ENCODE assay signal across 29 mouse cellular contexts in the genomic region with DNA sequence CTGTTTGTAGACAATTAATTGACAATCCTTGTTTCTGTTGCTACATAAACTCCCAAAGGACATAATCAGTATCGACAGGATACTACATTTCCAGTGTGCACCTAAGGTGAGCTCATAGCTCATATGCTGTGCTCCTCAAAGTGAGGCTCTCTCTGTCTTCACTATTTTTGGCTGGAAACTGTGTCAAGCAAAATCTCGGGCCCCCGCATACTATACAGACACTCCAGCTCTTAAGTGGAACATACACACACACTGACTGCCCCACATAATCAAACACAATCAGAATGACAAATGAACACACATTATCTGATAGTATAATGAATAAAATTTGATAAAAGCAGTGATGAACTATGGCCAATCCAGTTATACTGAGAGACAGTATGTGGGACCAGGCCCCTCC. TPM values are rescaled to one million over a fixed set of nuclear protein-coding genes. Genes with fewer than 3 reads are reported as not detected.
DNase-seq lines count a peak whose midpoint lies in the region.
"Not testable (repeated sequence)": the region's sequence is repeated elsewhere in the genome, so short reads cannot be mapped to it uniquely, and the experiment has no call there.
"Had no signal": no experiment of that assay in that cellular context is flagged by ENCODE, and none has a peak within 500 bp of the region (broad histone marks: within the 10 kb centered on the region; RNA-seq: fewer than 3 reads in every experiment).

No protein-coding gene starts in this region.

- H3K27me3 ChIP-seq in heart, embryonic 10.5 days (ENCODE audit: insufficient read depth, poor library complexity, severe bottlenecking); limb, embryonic 10.5 days (ENCODE audit: low read depth, poor library complexity, severe bottlenecking): not testable (repeated sequence)

- peak; percentile 0 for DNase-seq in ZHBTc4 (ENCODE audit: low read depth, low spot score)
- DNase-seq in frontal cortex, postnatal 36 days (ENCODE audit: low spot score in 2 of 2) = peak; percentile 68 to 84
- DNase-seq in heart, embryonic 10.5 days (ENCODE audit: low spot score) = peak; percentile 63
- DNase-seq in left cerebral cortex, adult 18-20 months (ENCODE audit: low spot score in 2 of 2) = peak; percentile 70 to 84
- DNase-seq in limb, embryonic 10.5 days (ENCODE audit: low spot score) = peak; percentile 14
- peak; percentile 64 to 74 for DNase-seq in right cerebral cortex, postnatal 10 days (ENCODE audit: low spot score in 2 of 2)
- DNase-seq in thymus, postnatal 14 days = peak; percentile 15

- H3K36me3 ChIP-seq in heart, embryonic 10.5 days; limb, embryonic 10.5 days: not testable (repeated sequence)

- not testable (repeated sequence) for H3K4me1 ChIP-seq in heart, embryonic 10.5 days; limb, embryonic 10.5 days

- 84% methylated on average over 3 of the region's 3 CpGs for WGBS in heart, embryonic 10.5 days
- WGBS in limb, embryonic 10.5 days = 94% methylated on average over 3 of the region's 3 CpGs

- H3K4me3 ChIP-seq in heart, embryonic 10.5 days; limb, embryonic 10.5 days: not testable (repeated sequence)

- not testable (repeated sequence) for H3K27ac ChIP-seq in heart, embryonic 10.5 days; limb, embryonic 10.5 days

- H3K9me3 ChIP-seq in heart, embryonic 10.5 days; limb, embryonic 10.5 days (replicated peaks): not testable (repeated sequence)

RNA-seq across cellular contexts. Expression of a gene that starts 3.8 kb away (rescaled TPM):
- not detected in 2 replicates for polyA plus RNA-seq in heart, embryonic 10.5 days (2016; fragmentation: Nextera tagmentation; extraction: Ambion mirVana)
- under 1 TPM in 1 of 2 experiments, not detected in 1; 0.47 TPM for total RNA-seq in left cerebral cortex, adult 18-20 months (2021)
- not detected in 2 replicates for polyA plus RNA-seq in limb, embryonic 10.5 days (2016; fragmentation: Nextera tagmentation; extraction: Ambion mirVana)
- total RNA-seq: adrenal gland, adult 2 months; adrenal gland, postnatal 36 days; gastrocnemius, adult 2 months; gastrocnemius, postnatal 4 days; heart, postnatal 25 days; monocyte, adult 5-6 weeks had no signal
- polyA plus RNA-seq: adrenal gland, adult 2 months; embryonic facial prominence, embryonic 11.5 days; forebrain, embryonic 13.5 days; heart, embryonic 15.5 days; hindbrain, embryonic 11.5 days; hindbrain, embryonic 16.5 days; intestine, embryonic 14.5 days; kidney, embryonic 16.5 days; large intestine, adult 2 months; limb, embryonic 11.5 days; liver, embryonic 14.5 days; lung, adult 2 months; midbrain, embryonic 14.5 days; stomach, embryonic 15.5 days had no signal

RNA-seq across cellular contexts. Expression of a gene that starts 15.0 kb away (rescaled TPM):
- polyA plus RNA-seq in heart, embryonic 10.5 days (2016; fragmentation: Nextera tagmentation; extraction: Ambion mirVana) = not detected in 2 replicates
- not detected for total RNA-seq in left cerebral cortex, adult 18-20 months (2021)
- polyA plus RNA-seq in limb, embryonic 10.5 days (2016; fragmentation: Nextera tagmentation; extraction: Ambion mirVana) = not detected in 2 replicates
- total RNA-seq: adrenal gland, adult 2 months; adrenal gland, postnatal 36 days; gastrocnemius, adult 2 months; gastrocnemius, postnatal 4 days; heart, postnatal 25 days; monocyte, adult 5-6 weeks had no signal
- polyA plus RNA-seq: activated CD4-positive, CD25-positive, alpha-beta regulatory T cell, adult 4 months; adrenal gland, adult 2 months; CD4-positive, CD25-positive, alpha-beta regulatory T cell, adult 4 months; embryonic facial prominence, embryonic 11.5 days; forebrain, embryonic 13.5 days; heart, embryonic 15.5 days; hindbrain, embryonic 11.5 days; hindbrain, embryonic 16.5 days; intestine, embryonic 14.5 days; kidney, embryonic 16.5 days; large intestine, adult 2 months; limb, embryonic 11.5 days; liver, embryonic 14.5 days; lung, adult 2 months; midbrain, embryonic 14.5 days; neural tube, embryonic 14.5 days; stomach, embryonic 15.5 days had no signal

RNA-seq across cellular contexts. Expression of a gene that starts 20.2 kb away (rescaled TPM):
- polyA plus RNA-seq in heart, embryonic 10.5 days (2016; fragmentation: Nextera tagmentation; extraction: Ambion mirVana) = not detected in 2 replicates
- 1 to 10 TPM; 1.1 to 1.8 TPM for total RNA-seq in left cerebral cortex, adult 18-20 months (2021)
- polyA plus RNA-seq in limb, embryonic 10.5 days (2016; fragmentation: Nextera tagmentation; extraction: Ambion mirVana) = not detected in 2 replicates
- total RNA-seq: adrenal gland, adult 2 months; adrenal gland, postnatal 36 days; gastrocnemius, adult 2 months; gastrocnemius, postnatal 4 days; heart, postnatal 25 days; monocyte, adult 5-6 weeks had no signal
- polyA plus RNA-seq: activated CD4-positive, CD25-positive, alpha-beta regulatory T cell, adult 4 months; adrenal gland, adult 2 months; CD4-positive, CD25-positive, alpha-beta regulatory T cell, adult 4 months; embryonic facial prominence, embryonic 11.5 days; forebrain, embryonic 13.5 days; heart, embryonic 15.5 days; hindbrain, embryonic 11.5 days; hindbrain, embryonic 16.5 days; intestine, embryonic 14.5 days; kidney, embryonic 16.5 days; large intestine, adult 2 months; limb, embryonic 11.5 days; liver, embryonic 14.5 days; lung, adult 2 months; midbrain, embryonic 14.5 days; neural tube, embryonic 14.5 days; stomach, embryonic 15.5 days had no signal

RNA-seq across cellular contexts. Expression of a gene that starts 43.6 kb away (rescaled TPM):
- polyA plus RNA-seq in heart, embryonic 10.5 days (2016; fragmentation: Nextera tagmentation; extraction: Ambion mirVana) = not detected in 2 replicates
- not detected for total RNA-seq in left cerebral cortex, adult 18-20 months (2021)
- polyA plus RNA-seq in limb, embryonic 10.5 days (2016; fragmentation: Nextera tagmentation; extraction: Ambion mirVana) = not detected in 2 replicates
- total RNA-seq: adrenal gland, adult 2 months; adrenal gland, postnatal 36 days; gastrocnemius, adult 2 months; gastrocnemius, postnatal 4 days; heart, postnatal 25 days; monocyte, adult 5-6 weeks had no signal
- polyA plus RNA-seq: activated CD4-positive, CD25-positive, alpha-beta regulatory T cell, adult 4 months; adrenal gland, adult 2 months; CD4-positive, CD25-positive, alpha-beta regulatory T cell, adult 4 months; embryonic facial prominence, embryonic 11.5 days; forebrain, embryonic 13.5 days; heart, embryonic 15.5 days; hindbrain, embryonic 11.5 days; hindbrain, embryonic 16.5 days; intestine, embryonic 14.5 days; kidney, embryonic 16.5 days; large intestine, adult 2 months; limb, embryonic 11.5 days; liver, embryonic 14.5 days; lung, adult 2 months; midbrain, embryonic 14.5 days; neural tube, embryonic 14.5 days; stomach, embryonic 15.5 days had no signal

Comparison
In these comparisons a context has a peak if more than half of its experiments do, and no peak if none do; other contexts are left out.
1. DNase-seq: peak in every context shown above with its lines; median percentile 77 in left cerebral cortex, adult 18-20 months; 76 in frontal cortex, postnatal 36 days; 69 in right cerebral cortex, postnatal 10 days; 63 in heart, embryonic 10.5 days; 15 in thymus, postnatal 14 days; 14 in limb, embryonic 10.5 days; 0 in ZHBTc4.